Mouse (Mus musculus): ENCODE measurements around the gene Zbtb18. TPM values are rescaled to one million over a fixed set of nuclear protein-coding genes. Genes with fewer than 3 reads are reported as not detected.

Zbtb18 gene
- polyA plus RNA-seq (2015; fragmentation: Nextera tagmentation; extraction: Ambion mirVana), result 0.59 and 1.1 TPM in 2 replicates

DNA sequence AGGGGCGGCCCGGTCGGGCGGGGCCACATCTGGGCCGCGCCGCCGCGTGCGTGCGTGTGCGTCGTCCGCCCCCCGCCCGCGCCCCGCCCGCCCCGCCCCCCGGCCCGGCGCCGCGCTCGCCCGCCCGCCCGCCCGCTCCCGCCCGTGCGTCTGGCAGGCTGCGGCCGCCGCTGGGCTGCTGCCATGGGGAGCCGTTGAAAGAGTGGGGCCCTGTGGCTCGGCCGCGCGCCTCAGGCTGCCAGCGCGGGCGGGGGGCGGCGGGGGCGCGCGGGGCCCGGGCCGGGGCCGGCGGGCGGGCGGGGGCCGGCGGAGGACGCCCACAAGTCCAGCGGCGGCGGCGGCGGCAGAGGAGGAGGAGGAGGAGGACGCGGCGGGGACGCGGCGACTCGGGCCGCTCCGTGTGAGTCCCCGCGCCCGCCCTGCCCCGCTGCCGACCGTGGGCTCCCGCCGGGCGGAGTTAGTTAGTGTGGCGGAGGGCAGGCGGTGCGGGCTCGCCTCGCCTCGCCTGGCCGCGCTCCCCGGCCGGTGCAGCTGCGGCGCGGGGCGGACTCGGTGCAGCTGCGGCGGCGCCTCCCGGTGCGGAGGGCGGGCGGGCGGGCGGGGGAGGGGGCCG, at the start of gene Zbtb18:
Gene Zbtb18, plus strand, starts transcription at position 156 of the 613 bp plus-strand sequence.
- Histone ChIP-seq H3K9me3 (replicated peaks) (no peaks in the 10 kb centered on the region), H3K27me3 (no peaks in the 10 kb centered on the region), H3K27ac (replicated peaks) (peak within 1 kb of the TSS; percentile 98), H3K4me2 (peak within 1 kb of the TSS; percentile 97), H3K9ac (peak within 1 kb of the TSS; percentile 92), H3K36me3 (replicated peaks) (peaks cover 7% of the 10 kb centered on the region), H3K4me1 (replicated peaks) (peaks cover 40% of the 10 kb centered on the region), H3K4me3 (replicated peaks) (peak within 1 kb of the TSS; percentile 87)
- ATAC-seq (ENCODE audit: insufficient read depth), result peak; percentile 1
- WGBS (ENCODE audit: insufficient replicate concordance), result under 1% methylated on average over 86 of the region's 106 CpGs

DNA sequence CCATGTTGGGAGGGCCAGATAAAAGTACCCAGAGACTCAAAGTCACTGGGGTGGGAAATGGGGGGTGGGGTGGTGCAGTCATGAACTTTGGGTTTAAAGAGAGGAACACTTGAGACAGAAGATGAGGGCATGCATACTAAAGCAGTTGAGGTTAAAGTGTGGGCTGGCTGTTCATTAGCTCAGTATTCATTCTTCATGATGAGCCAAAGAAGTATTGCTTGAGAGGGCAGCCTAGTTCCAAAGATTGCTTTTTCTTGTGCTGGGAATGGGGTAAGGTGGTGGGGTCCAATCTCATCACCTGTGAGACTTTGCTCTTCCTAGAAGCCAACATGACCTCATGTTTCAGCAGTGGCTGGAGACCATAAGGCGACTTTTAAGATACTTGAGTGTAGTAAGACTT, 44.7 kb upstream of the Zbtb18 start:
- Histone ChIP-seq H3K4me2 (no peak overlapping the region), H3K9me3 (replicated peaks) (no peaks in the 10 kb centered on the region), H3K27me3 (no peaks in the 10 kb centered on the region), H3K27ac (replicated peaks) (no peak overlapping the region), H3K4me3 (replicated peaks) (no peak overlapping the region), H3K9ac (no peak overlapping the region), H3K36me3 (replicated peaks) (no peaks in the 10 kb centered on the region), H3K4me1 (replicated peaks) (no peaks in the 10 kb centered on the region)
- no peak for ATAC-seq (ENCODE audit: insufficient read depth)
- WGBS (ENCODE audit: insufficient replicate concordance), result 44% methylated on average over 1 of the region's 1 CpGs

GRCm38 (mm10) chr1:177405170-177405569, 37.0 kb upstream of the Zbtb18 start:
- no peak overlapping the region for H3K4me3 ChIP-seq (replicated peaks)
- H3K9me3 ChIP-seq (replicated peaks), result no peaks in the 10 kb centered on the region
- no peak for ATAC-seq (ENCODE audit: insufficient read depth)
- WGBS (ENCODE audit: insufficient replicate concordance), result 43% methylated on average over 6 of the region's 6 CpGs
- H3K4me1 ChIP-seq (replicated peaks), result no peaks in the 10 kb centered on the region
- no peaks in the 10 kb centered on the region for H3K27me3 ChIP-seq
- H3K9ac ChIP-seq, result no peak overlapping the region
- H3K36me3 ChIP-seq (replicated peaks), result no peaks in the 10 kb centered on the region
- H3K27ac ChIP-seq (replicated peaks), result no peak overlapping the region
- no peak overlapping the region for H3K4me2 ChIP-seq

DNA sequence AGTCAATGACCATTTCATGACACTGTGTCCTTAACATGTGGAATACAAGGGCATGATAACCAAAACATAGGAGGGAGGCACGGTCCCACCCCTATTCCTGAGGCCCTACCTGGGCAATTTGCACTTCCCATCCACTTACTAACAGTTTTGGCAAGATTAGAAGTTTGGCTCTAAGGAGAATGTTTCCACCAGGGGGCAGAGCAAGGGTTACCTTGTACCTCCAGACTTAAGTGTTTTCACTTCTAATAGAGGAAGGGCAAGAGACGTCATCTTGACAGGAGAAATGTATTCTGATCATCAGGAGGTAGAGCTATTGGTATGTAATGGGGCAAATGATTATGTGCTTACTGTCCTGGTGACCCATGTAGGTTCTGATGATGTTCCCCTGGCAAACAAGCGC, 33.5 kb upstream of the Zbtb18 start:
- H3K4me1 ChIP-seq (replicated peaks), result no peaks in the 10 kb centered on the region
- H3K27me3 ChIP-seq, result no peaks in the 10 kb centered on the region
- 45% methylated on average over 3 of the region's 3 CpGs for WGBS (ENCODE audit: insufficient replicate concordance)
- no peak overlapping the region for H3K27ac ChIP-seq (replicated peaks)
- no peak overlapping the region for H3K4me3 ChIP-seq (replicated peaks)
- ATAC-seq (ENCODE audit: insufficient read depth), result no peak
- no peaks in the 10 kb centered on the region for H3K9me3 ChIP-seq (replicated peaks)
- no peaks in the 10 kb centered on the region for H3K36me3 ChIP-seq (replicated peaks)
- no peak overlapping the region for H3K4me2 ChIP-seq
- H3K9ac ChIP-seq, result no peak overlapping the region

DNA sequence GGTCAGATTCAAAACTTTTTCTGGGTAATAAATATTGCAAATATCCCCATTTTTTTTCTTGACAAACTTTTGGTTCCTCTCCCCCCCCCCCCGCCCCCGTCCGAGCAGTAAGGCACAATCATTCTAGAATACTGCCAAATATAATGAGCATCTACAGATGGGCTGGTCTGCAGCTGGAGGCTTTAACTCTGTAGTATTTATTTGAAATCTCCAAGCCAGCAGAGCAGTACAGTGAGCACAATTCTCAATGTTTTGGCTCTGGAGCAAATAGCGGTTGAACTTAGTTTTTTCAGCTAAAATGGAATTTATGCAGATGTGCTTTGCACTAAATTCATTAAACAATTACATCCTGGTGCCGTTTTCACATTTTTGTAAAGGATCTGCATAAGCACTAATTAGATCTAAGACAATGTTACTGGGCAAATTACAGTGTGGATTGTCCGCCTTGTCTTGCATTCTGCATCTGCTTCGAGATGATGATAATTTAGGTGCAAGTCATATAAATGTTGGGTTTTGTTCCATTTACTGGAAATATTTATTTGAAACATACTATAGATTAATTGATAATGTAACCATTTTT, 31.3 kb upstream of the Zbtb18 start:
- 70% methylated on average over 7 of the region's 7 CpGs for WGBS (ENCODE audit: insufficient replicate concordance)
- Histone ChIP-seq H3K4me2 (no peak overlapping the region), H3K9me3 (replicated peaks) (no peaks in the 10 kb centered on the region), H3K9ac (no peak overlapping the region), H3K4me3 (replicated peaks) (no peak overlapping the region), H3K27me3 (no peaks in the 10 kb centered on the region), H3K36me3 (replicated peaks) (no peaks in the 10 kb centered on the region), H3K27ac (replicated peaks) (no peak overlapping the region), H3K4me1 (replicated peaks) (no peaks in the 10 kb centered on the region)
- no peak for ATAC-seq (ENCODE audit: insufficient read depth)

- Histone ChIP-seq H3K9me3 (replicated peaks) (no peaks in the 10 kb centered on the region), H3K27me3 (no peaks in the 10 kb centered on the region), H3K9ac (no peak overlapping the region), H3K4me2 (no peak overlapping the region), H3K36me3 (replicated peaks) (no peaks in the 10 kb centered on the region), H3K4me1 (replicated peaks) (no peaks in the 10 kb centered on the region), H3K4me3 (replicated peaks) (no peak overlapping the region), H3K27ac (replicated peaks) (no peak overlapping the region)
- WGBS (ENCODE audit: insufficient replicate concordance), result 50% methylated on average over 19 of the region's 19 CpGs
- no peak for ATAC-seq (ENCODE audit: insufficient read depth)
Observed at GRCm38 (mm10) chr1:177411359-177412358, 30.5 kb upstream of the Zbtb18 start.

- Histone ChIP-seq H3K9me3 (replicated peaks) (no peaks in the 10 kb centered on the region), H3K4me2 (no peak overlapping the region), H3K4me3 (replicated peaks) (no peak overlapping the region), H3K9ac (no peak overlapping the region), H3K4me1 (replicated peaks) (no peaks in the 10 kb centered on the region), H3K36me3 (replicated peaks) (no peaks in the 10 kb centered on the region), H3K27me3 (no peaks in the 10 kb centered on the region), H3K27ac (replicated peaks) (no peak overlapping the region)
- WGBS (ENCODE audit: insufficient replicate concordance), result 63% methylated on average over 12 of the region's 12 CpGs
- ATAC-seq (ENCODE audit: insufficient read depth), result no peak
Observed at GRCm38 (mm10) chr1:177419331-177419730, 22.8 kb upstream of the Zbtb18 start.

GRCm38 (mm10) chr1:177420126-177420525, 22.0 kb upstream of the Zbtb18 start:
- no peaks in the 10 kb centered on the region for H3K4me1 ChIP-seq (replicated peaks)
- ATAC-seq (ENCODE audit: insufficient read depth), result no peak
- H3K27me3 ChIP-seq, result no peaks in the 10 kb centered on the region
- no peak overlapping the region for H3K4me2 ChIP-seq
- no peak overlapping the region for H3K4me3 ChIP-seq (replicated peaks)
- WGBS (ENCODE audit: insufficient replicate concordance), result 67% methylated on average over 6 of the region's 6 CpGs
- no peaks in the 10 kb centered on the region for H3K36me3 ChIP-seq (replicated peaks)
- H3K27ac ChIP-seq (replicated peaks), result no peak overlapping the region
- no peak overlapping the region for H3K9ac ChIP-seq
- H3K9me3 ChIP-seq (replicated peaks), result no peaks in the 10 kb centered on the region

GRCm38 (mm10) chr1:177427862-177428261, 14.3 kb upstream of the Zbtb18 start:
- ATAC-seq (ENCODE audit: insufficient read depth), result no peak
- H3K27ac ChIP-seq (replicated peaks), result no peak overlapping the region
- no peak overlapping the region for H3K4me2 ChIP-seq

DNA sequence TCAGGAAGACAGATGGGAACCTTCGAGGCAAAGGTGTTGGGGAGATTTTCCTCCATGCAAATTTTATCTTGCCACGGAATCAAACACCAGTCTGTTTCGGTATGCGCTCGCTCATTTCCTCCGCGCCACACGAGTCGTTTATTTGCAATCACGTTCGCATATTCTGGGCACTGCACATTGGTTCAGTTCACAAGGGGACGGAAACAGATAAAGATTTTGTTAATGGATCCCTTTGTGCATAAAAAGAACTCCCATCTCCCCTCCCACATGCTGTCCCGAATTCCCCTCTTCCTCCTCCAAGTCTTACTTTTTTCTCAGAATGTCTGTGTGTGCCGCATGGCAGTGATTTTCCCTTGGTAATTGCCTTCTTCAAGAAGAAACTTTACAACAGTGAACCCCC, 13.8 kb upstream of the Zbtb18 start:
- Histone ChIP-seq H3K9me3 (replicated peaks) (no peaks in the 10 kb centered on the region), H3K27ac (replicated peaks) (no peak overlapping the region), H3K4me3 (replicated peaks) (no peak overlapping the region), H3K4me1 (replicated peaks) (no peaks in the 10 kb centered on the region), H3K9ac (no peak overlapping the region), H3K36me3 (replicated peaks) (no peaks in the 10 kb centered on the region), H3K27me3 (no peaks in the 10 kb centered on the region), H3K4me2 (no peak overlapping the region)
- 71% methylated on average over 14 of the region's 14 CpGs for WGBS (ENCODE audit: insufficient replicate concordance)
- ATAC-seq (ENCODE audit: insufficient read depth), result no peak

More at GRCm38 (mm10) chr1:177427862-177428261, 14.3 kb upstream of the Zbtb18 start:
- Histone ChIP-seq H3K27me3 (no peaks in the 10 kb centered on the region), H3K4me1 (replicated peaks) (no peaks in the 10 kb centered on the region), H3K9me3 (replicated peaks) (no peaks in the 10 kb centered on the region), H3K9ac (no peak overlapping the region), H3K4me3 (replicated peaks) (no peak overlapping the region), H3K36me3 (replicated peaks) (no peaks in the 10 kb centered on the region)
- 70% methylated on average over 5 of the region's 5 CpGs for WGBS (ENCODE audit: insufficient replicate concordance)

- WGBS (ENCODE audit: insufficient replicate concordance), result 62% methylated on average over 4 of the region's 4 CpGs
- no peak for ATAC-seq (ENCODE audit: insufficient read depth)
- H3K4me2 ChIP-seq, result no peak overlapping the region
- H3K9me3 ChIP-seq (replicated peaks), result no peaks in the 10 kb centered on the region
- no peak overlapping the region for H3K27ac ChIP-seq (replicated peaks)
- no peak overlapping the region for H3K4me3 ChIP-seq (replicated peaks)
- H3K27me3 ChIP-seq, result no peaks in the 10 kb centered on the region
- no peaks in the 10 kb centered on the region for H3K36me3 ChIP-seq (replicated peaks)
- no peak overlapping the region for H3K9ac ChIP-seq
- H3K4me1 ChIP-seq (replicated peaks), result no peaks in the 10 kb centered on the region
Observed at GRCm38 (mm10) chr1:177429067-177429466, 13.1 kb upstream of the Zbtb18 start.

Data from liver, embryonic 15.5 days (tissue).